Mouse (Mus musculus): Measurements from ENCODE around the gene Klk8.

The Klk8 gene

DNA sequence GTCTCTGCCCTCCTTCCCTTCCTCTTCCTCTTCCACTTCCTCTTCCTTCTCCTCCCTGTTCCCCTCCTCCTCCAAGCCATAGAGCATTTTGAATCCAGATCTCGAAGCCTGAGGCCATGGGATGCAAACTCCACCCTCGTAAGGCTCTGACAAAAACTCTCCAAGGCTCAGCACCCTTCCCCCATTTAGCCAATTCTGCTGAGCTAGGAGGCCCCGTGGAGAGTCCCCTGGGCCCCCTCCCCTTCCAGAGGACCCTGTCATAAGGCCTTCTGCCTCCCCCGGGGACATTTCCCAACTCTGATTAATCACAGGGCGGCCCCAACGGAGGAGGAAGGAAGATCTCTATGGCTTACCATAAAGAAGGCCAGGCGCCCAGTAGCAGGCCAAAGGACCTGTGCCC is 5.8 kb upstream of the Klk8 start, which contains the start of gene Klk9:
Klk9 (plus strand) TSS at position 301 of the 400 bp plus-strand sequence.
- no peak for DNase-seq (ENCODE audit: inconsistent ontology term)

DNA sequence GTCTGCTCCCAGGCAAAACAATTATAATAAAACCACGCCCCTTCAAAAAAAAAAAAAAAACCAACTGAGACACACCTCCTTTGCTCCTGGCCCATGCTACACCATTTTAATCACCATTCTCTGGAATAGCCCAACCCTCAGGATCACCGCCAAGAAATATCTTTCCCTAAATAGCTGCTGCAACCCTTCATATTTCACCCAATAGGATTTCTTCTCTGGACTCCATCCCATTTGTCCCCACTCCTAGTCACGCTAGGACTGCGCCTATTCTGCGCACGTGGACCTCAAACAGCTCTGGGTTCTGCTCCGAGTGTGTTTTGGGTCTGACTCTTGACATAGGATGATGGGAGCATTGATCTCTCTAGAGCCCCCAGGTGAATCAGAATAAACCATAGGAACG is 1.0 kb upstream of the Klk8 start:
- DNase-seq (ENCODE audit: inconsistent ontology term), result no peak

DNA sequence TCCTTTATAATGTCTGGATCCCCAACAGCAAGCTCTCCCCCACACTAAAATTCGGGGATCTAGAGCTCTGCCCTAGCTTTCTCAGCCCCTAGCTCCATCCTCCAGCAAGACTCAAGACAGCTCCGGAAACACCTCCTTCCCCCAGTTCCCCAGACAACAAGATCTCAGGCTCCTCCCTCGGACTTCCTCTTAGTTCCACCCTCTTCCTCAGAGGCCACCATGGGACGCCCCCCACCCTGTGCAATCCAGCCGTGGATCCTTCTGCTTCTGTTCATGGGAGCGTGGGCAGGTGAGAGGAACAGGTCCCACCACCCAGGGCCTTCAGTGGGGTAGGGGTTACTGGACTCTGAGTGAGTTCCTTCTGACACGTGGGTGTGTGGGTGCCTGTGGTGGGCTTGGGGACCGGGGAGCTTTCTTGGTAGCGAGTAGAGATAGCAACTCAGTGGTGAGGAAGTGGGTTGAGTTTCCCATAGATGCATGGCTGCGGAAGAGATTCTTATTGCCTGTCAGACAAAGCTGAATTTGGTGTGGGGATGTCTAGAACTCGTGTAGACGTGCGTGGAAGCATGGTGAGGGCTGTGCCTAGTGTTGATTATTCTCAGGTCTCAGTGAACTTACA is 576 bp downstream of the Klk8 start:
- DNase-seq (ENCODE audit: inconsistent ontology term), result no peak

DNA sequence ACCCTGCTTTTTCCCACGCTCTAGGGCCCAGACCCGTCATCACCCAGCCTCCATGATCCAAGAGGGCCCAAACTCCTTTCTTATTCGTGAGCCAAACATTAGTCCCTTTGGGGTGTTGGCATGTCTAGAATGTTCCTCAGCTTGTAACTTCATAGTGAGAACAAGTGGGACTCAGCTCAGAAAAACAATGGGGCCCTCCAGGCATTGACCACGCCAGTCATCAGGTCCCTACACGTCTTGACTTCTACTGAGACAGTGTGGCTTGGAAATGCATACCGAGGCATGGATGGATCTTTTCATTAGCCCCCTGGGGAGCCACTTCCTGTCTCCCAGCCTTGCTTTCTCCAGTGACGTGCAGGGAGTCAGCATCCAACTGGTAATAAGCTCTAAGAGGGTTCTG is 2.5 kb downstream of the Klk8 start:
- no peak for DNase-seq (ENCODE audit: inconsistent ontology term)

DNA sequence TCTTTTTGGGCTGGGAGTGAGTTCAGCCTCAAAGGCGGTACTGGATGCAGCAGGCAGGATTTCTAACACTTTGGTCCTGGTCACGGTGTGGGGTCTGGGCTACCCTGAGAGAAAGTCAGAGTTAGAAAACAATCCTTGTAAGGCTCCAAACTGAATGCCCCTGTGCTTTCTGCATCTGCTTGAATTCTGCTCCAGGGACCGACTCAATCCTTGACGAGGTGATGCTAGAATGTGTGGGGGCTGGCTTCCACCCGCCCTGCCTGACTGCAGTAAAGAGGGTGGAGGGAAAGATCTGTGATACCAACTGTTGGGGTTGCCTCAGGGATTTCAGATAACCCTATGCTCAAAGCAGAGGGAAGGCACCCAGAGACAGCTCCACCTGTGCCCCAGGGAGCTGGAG is 13.6 kb downstream of the Klk8 start, which contains the start of gene Klk7:
Klk7 (plus strand) TSS at position 301 of the 400 bp plus-strand sequence.
- DNase-seq (ENCODE audit: inconsistent ontology term), result no peak

DNA sequence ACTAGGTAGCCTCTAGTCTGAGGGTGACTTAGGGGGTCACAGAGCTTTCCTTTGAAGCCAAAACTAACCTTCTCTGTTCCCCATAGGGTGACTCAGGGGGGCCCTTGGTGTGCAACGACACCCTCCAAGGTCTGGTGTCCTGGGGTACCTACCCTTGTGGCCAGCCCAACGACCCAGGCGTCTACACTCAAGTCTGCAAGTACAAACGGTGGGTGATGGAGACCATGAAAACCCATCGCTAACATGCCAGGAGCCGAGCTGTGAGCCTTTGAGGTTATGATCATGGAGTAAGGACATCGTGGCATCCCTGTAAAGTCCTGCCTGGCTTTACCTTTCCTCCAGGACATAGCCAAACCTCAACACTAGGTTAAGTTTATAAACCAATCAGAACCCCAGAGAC is 17.8 kb downstream of the Klk8 start:
- DNase-seq (ENCODE audit: inconsistent ontology term), result no peak

DNA sequence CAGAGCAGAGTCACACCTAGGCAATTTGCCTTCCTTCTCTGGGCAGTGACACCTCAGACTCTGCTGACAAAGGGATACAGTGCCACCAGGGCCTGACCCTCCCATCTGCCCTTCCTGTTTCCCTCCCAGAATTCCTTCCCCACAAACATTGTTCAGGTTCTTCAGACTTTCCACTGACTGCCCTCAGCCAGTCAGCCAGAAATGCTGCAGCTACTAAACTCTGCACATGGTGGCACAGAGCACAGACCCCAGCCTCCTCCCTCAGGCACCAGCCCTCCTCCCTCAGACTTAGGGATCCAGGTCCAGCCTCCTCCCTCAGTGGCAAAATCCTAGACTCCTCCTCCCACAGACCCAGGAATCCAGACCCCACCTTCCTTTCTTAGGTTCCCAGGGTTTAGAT is 19.4 kb downstream of the Klk8 start:
- DNase-seq (ENCODE audit: inconsistent ontology term), result no peak

DNA sequence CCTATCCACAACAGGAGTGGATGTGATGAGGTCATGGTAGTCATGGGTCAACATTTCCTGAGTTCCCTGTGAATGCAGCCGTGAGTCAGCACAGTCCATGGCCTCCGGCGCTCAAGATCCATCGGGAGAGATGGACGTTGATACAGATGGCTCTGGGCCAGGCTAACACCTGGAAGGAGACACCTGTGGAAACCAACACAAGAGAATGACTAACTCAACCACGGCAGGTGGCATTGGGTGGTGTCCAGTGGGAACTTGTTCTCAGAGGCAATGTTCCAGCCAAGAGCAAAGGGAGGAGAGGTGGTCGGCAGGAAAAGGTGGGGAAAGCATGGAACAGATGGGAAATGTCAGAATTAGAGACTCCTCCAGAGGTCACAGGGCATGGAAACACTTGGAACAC is 24.2 kb downstream of the Klk8 start:
- DNase-seq (ENCODE audit: inconsistent ontology term), result no peak

DNA sequence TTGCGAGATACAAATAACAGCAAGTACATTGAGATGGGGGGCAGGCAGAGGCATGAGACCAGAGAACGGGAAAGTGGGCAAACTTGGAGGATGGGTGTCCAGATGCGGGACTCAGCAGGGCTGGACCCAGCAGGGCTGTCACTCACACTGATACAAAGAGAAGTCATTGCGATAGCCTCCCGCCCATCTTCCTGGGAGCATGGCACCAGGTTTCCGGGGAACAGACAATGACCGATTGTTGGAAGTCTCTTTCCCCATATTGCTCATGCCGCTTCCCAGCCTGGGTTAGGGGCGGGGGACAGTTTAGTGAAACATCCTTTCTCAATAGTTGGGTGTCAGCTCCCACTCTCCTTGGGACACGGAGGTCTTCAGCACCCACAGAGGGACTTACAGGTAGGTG is 26.8 kb downstream of the Klk8 start, which contains the start of gene Klk6:
Klk6 (plus strand) TSS at position 301 of the 400 bp plus-strand sequence.
- no peak for DNase-seq (ENCODE audit: inconsistent ontology term)

DNA sequence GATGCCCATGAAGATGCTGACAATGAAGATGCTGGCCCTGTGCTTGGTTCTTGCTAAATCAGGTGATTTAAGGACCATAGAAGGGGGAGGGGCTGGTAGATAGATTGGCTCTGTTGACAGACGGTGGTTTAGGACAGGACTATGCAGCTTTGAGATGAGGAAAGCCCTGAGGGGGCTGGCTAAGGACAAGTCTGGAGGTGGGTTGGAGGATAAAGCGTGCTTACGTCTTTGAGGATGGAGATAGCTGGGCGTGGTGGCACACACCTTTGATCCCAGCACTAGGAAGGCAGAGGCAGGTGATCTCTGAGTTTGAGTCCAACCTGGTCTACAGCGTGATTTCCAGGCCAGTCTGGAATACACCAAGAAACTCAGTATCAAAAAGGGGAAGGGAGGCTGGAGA is 28.7 kb downstream of the Klk8 start:
- no peak for DNase-seq (ENCODE audit: inconsistent ontology term)

DNA sequence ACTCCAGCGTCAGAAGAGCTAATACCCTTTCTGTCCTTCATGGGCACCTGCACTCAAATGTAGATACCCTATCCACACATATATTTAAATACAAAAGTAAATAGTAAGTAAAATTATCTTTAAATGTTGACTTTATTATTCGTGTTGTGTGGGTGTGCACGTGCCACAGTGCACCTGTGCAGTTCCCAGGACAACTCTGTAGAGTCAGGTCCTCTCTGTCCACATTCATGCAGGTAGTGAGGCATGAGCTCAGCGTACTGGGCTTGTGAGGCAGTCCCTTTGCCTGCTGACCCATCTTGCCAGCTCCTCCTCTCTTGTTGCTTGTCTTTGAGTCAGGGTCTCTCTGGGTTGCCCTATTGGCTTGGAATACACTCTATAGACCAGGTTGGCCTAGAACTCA is 30.3 kb downstream of the Klk8 start:
- DNase-seq (ENCODE audit: inconsistent ontology term), result no peak

DNA sequence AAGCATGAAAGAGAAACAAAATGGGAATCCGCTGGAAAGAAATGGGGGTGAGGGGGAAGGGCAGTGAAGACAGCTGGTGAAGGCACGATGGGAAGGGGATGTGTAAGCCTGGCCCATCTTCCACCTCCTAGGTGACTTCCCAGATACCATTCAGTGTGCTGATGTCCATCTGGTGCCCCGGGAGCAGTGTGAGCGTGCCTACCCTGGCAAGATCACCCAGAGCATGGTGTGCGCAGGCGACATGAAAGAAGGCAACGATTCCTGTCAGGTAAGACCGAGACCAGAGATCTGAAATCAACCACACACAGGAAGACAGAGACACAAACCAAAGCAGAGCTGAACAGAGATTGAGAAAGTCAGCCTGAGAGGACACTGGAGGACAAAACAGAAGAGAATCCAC is 31.6 kb downstream of the Klk8 start:
- DNase-seq (ENCODE audit: inconsistent ontology term), result no peak

DNA sequence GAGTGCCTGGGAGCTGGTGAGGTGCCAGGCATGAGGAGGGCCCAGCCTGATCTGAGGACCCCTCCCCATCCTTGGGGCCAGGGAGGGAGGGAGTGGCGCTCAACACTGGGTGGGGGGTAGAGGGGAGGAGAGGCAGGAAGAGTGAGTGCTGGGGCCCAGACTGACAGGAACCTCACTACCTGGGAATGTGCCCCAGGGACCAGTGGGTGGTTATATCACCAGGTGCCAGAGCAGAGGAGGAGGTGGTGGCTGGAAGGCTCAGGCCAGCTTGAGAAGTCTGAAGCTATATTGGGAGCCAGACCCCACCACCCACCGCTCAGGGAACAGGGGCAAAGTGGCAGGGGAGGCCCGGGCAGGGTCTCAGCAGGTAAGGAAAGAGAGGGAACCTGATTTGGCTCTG is 44.3 kb downstream of the Klk8 start, which contains the start of gene Klk5:
Klk5 (plus strand) TSS at position 271 of the 400 bp plus-strand sequence.
- DNase-seq (ENCODE audit: inconsistent ontology term), result no peak

DNA sequence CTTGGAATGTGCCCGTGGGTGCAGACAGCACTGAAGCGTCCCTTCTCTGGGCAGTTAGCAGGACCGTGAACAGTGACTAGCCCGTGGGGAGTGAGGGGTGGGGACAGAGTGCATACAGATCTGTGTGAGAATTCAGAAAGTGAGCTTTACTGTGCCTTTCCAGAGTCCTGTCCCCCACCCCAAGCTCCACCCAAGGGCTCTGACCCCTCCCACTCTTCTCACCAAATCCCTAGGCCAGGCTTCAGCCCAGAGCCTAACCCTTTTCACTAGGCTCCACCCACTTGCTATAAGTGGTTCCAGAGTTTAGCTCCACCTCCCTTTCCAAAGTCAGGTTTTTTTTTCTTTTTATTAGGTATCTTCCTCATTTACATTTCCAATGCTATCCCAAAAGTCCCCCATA is 46.4 kb downstream of the Klk8 start:
- no peak for DNase-seq (ENCODE audit: inconsistent ontology term)

DNA sequence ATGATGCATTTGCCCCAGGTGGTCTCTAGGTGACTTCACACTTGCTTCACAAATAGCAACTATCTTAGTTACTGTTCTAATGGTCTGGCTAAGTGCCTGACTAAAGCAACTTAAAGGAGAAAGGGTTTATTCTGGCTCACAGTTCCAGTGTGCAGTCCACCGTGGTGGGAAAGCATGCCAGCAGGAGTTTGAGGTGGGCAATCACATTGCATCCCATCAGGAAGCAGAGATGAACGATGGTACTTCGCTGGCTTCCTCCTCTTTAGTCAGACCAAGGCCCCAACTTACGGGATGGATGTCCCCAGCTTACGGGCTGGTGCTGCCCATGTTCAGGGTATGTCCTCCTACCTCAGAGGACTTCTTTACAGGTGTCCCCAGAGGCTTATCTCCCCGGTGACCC is 54.2 kb downstream of the Klk8 start:
- DNase-seq (ENCODE audit: inconsistent ontology term), result no peak

Data from Muller cell, postnatal 12 days (primary cell).